Mouse (Mus musculus) heart, postnatal 0 days (tissue): ENCODE data around the gene Bola3.

Source experiments
- CTCF ChIP-seq: IDR thresholded peaks from 2 replicates; pipeline ENCODE4 v1.5.1; 2016; ENCODE audit warnings: antibody characterized with exemption, control low read depth, low read depth
- EP300 ChIP-seq: IDR thresholded peaks from 2 replicates; pipeline ENCODE4 v1.6.1; 2016; ENCODE audit warnings: antibody characterized with exemption, low read depth

DNA sequence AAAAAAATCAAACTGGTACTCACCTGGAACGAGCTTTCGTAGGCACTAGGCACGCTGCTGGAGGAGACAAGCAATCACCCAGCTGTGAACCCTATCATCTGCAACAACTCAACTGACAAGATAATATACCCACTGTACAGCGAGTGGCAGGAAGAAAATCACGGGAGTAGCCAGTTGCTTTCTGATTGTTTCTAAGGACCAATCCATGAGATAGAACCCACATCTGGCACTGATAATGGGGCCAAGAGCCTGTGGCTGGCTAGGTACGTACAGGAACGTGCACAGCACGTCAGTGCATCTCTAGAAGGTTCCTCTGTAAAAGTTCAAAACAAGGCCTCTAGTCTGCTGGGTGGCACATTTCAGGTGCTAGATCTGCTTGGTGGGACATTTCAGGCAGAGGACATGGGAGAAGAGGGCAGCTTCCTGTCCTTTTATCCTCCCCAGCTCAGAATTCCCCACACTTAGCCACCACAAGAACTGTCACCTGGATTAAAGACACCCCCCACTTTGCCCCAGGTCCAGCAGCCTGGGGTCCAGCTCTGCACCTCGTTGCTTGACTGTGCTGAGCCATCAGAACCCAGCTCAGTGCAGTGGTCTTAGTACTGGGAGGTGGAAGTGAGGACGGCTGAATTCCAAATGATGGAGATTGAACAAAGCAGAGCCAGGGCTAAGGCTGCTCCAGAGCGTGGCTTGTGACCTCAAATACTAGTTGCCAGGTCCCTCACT, 12.7 kb downstream of the Bola3 start:
- TF ChIP-seq CTCF (no peak), EP300 (no peak)
